Comparison of ENCODE assay signal across 13 mouse cellular contexts in genomic region chr1:177475542-177476197, GRCm38 (mm10).
"Had no signal": no experiment of that assay in that cellular context is flagged by ENCODE, and none has a peak within 500 bp of the region (broad histone marks: within the 10 kb centered on the region; RNA-seq: fewer than 3 reads in every experiment).

No protein-coding gene starts in this region.

- ATAC-seq: midbrain, embryonic 15.5 days had no signal

- H3K4me3 ChIP-seq: left cerebral cortex, adult 2 months; limb, embryonic 15.5 days; lung, embryonic 15.5 days; megakaryocyte, embryonic 14.5 days; midbrain, embryonic 15.5 days; neural tube, embryonic 12.5 days had no signal

- H3K36me3 ChIP-seq: limb, embryonic 15.5 days; lung, embryonic 15.5 days; midbrain, embryonic 15.5 days; neural tube, embryonic 12.5 days had no signal

- H3K27ac ChIP-seq: left cerebral cortex, adult 2 months; limb, embryonic 15.5 days; lung, embryonic 15.5 days; macrophage; midbrain, embryonic 15.5 days; neural tube, embryonic 12.5 days had no signal

- H3K9me3 ChIP-seq: limb, embryonic 15.5 days; lung, embryonic 15.5 days; megakaryocyte, embryonic 14.5 days; midbrain, embryonic 15.5 days; neural tube, embryonic 12.5 days had no signal

- H3K9ac ChIP-seq: limb, embryonic 15.5 days; lung, embryonic 15.5 days; midbrain, embryonic 15.5 days; neural tube, embryonic 12.5 days had no signal

- H3K27me3 ChIP-seq: limb, embryonic 15.5 days; lung, embryonic 15.5 days; midbrain, embryonic 15.5 days; neural tube, embryonic 12.5 days had no signal

- H3K4me1 ChIP-seq: midbrain, embryonic 15.5 days; neural tube, embryonic 12.5 days had no signal

- H3K4me2 ChIP-seq: limb, embryonic 15.5 days; lung, embryonic 15.5 days; midbrain, embryonic 11.5 days; midbrain, embryonic 15.5 days; neural tube, embryonic 12.5 days had no signal

- DNase-seq: kidney, adult 11 months; kidney, postnatal 25 days; lung, postnatal 14 days; spleen, adult 18-20 months; thymus, postnatal 4 days had no signal
